Mouse (Mus musculus) B cell, adult 62 days (primary cell): ENCODE data around the gene Hist1h2bk. TPM values are rescaled to one million over a fixed set of nuclear protein-coding genes. Genes with fewer than 3 reads are reported as not detected.

Experiments
- total RNA-seq: library from RNA; stranded (reverse); gene quantifications from 4 replicates; pipeline ENCODE4 v1.2.4, GENCODE M21; 2023

Gene Hist1h2bk
- total RNA-seq, result 28.7 to 55.1 TPM (median 42.1 TPM) in 4 replicates

DNA sequence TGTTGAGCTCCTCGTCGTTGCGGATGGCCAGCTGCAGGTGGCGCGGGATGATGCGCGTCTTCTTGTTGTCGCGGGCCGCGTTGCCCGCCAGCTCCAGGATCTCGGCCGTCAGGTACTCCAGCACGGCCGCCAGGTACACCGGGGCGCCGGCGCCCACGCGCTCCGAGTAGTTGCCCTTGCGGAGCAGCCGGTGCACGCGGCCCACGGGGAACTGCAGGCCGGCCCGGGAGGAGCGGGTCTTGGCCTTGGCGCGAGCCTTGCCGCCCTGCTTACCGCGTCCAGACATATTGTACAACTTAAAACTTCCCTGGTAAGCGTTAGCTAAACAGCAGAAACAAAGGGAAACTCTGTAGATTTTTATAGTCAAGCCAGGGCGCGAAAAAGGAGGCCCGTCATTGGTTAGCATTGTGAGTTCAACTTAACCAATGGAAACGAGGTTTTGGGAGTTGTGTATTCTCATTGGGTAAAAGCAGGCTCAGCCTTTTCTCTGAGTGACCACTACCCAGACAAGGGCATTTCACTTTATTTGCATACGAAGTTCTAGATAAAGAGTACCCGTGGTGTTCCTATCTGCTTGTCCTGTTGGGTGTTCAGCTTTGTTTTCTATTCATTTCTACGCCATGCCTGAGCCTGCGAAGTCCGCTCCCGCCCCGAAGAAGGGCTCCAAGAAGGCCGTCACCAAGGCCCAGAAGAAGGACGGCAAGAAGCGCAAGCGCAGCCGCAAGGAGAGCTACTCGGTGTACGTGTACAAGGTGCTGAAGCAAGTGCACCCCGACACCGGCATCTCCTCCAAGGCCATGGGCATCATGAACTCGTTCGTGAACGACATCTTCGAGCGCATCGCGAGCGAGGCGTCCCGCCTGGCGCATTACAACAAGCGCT is at the start of gene Hist1h2bk, which contains the start of gene Hist1h2ah:
Hist1h2bk (plus strand) TSS at position 604 of the 882 bp plus-strand sequence.
Hist1h2ah (minus strand) TSS at position 302 of the 882 bp plus-strand sequence.

DNA sequence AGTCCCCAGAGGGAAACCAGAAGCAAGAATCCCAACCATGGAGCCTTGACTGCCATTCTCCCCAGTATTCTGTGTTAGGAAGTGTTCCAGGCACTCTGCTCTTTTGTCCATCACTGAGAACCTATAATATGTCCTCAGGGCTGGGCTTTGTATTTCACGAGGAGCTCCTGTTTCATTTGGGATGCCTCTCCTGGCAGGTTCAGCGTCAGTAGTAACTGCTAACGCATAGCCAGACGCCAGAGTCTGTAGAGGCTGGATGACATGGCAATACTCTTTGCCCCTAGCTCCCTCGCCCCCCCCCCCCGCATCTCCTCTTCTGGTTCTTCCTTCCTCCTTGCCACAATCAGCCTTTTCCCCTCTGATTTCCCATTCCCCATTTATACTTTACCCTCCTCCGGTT is 26.0 kb upstream of the Hist1h2bk start, which contains the start of gene Prss16:
Prss16 (minus strand) TSS at position 101 of the 400 bp plus-strand sequence.

DNA sequence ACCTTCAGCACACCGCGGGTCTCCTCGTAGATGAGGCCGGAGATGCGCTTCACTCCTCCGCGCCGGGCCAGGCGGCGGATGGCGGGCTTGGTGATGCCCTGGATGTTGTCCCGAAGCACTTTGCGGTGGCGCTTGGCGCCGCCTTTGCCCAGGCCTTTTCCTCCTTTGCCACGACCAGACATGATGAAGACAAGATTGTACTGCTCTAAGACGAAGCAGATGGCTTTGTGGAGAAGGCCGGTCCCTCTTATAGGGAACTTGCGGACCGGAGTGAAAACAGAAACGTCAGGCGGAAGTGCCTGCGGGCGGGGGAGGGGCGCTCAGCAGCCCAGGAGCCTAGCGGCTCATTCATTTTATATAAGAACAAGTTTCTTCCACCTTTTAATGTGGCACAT is 5.5 kb downstream of the Hist1h2bk start, which contains the start of gene Hist1h4i:
Hist1h4i (minus strand) TSS at position 221 of the 395 bp plus-strand sequence.

DNA sequence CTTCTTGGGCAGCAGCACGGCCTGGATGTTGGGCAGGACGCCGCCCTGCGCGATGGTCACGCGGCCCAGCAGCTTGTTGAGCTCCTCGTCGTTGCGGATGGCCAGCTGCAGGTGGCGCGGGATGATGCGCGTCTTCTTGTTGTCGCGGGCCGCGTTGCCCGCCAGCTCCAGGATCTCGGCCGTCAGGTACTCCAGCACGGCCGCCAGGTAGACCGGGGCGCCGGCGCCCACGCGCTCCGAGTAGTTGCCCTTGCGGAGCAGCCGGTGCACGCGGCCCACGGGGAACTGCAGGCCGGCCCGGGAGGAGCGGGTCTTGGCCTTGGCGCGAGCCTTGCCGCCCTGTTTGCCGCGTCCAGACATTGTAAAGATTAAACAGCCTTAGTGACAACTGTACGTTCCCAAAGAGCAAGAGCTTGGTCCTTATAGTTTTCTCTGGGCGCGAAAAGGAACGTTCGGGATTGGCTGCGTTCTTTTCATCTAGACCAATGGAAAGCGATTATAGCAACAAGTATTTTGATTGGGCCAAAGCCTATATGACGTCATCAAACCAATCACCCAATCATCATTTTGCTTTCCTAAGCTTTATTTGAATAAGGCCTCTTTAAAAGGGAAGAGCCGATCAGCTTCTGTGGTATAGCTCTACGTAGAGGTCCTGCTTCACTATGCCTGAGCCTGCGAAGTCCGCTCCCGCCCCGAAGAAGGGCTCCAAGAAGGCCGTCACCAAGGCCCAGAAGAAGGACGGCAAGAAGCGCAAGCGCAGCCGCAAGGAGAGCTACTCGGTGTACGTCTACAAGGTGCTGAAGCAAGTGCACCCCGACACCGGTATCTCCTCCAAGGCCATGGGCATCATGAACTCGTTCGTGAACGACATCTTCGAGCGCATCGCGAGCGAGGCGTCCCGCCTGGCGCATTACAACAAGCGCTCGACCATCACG is 7.2 kb downstream of the Hist1h2bk start, which contains the start of the genes Hist1h2ag and Hist1h2bj:
Hist1h2ag (minus strand) TSS at position 377 of the 935 bp plus-strand sequence.
Hist1h2bj (plus strand) TSS at position 647 of the 935 bp plus-strand sequence.

DNA sequence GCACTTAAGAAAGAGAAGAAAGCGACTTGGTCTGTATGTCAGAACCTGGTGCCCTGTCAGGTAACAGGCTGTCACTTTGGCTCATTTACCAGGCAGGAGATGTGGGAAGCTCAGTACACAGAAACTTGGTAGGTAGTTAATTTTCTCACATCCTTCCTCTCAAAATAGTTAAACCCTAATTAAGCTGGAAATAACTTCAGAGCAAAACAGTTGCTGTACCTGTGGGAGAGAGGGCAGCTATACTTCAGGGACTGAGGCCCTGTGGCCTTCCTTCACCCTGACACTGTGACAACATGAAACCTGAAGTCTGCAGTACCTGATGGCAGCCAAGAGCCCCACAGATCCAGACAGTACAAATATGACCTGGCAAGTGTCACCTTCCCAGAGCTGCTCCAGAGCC is 48.5 kb downstream of the Hist1h2bk start, which contains the start of gene Vmn1r188:
Vmn1r188 (plus strand) TSS at position 301 of the 400 bp plus-strand sequence.

Other genes with a start within 250 kb of the Hist1h2bk start
- 30.2 to 44.7 TPM (median 33.5 TPM) in 4 replicates for gene Hist1h2an, start 248.7 kb upstream of the Hist1h2bk start, total RNA-seq
- 32.1 to 51.1 TPM (median 41.4 TPM) in 4 replicates for gene Hist1h2bp, start 248.4 kb upstream of the Hist1h2bk start, total RNA-seq
- 160 to 195 TPM (median 178 TPM) in 4 replicates for gene Hist1h2bq, start 225.7 kb upstream of the Hist1h2bk start, total RNA-seq
- gene Hist1h2ao, start 225.4 kb upstream of the Hist1h2bk start, total RNA-seq, result 204 to 263 TPM (median 252 TPM) in 4 replicates
- gene Hist1h4m, start 224.1 kb upstream of the Hist1h2bk start, total RNA-seq, result 296 to 419 TPM (median 357 TPM) in 4 replicates
- 56.0 to 117 TPM (median 97.2 TPM) in 4 replicates for gene Hist1h4n, start 203.7 kb upstream of the Hist1h2bk start, total RNA-seq
- 44.1 to 82.7 TPM (median 54.3 TPM) in 4 replicates for gene Hist1h2ap, start 202.4 kb upstream of the Hist1h2bk start, total RNA-seq
- 158 to 191 TPM (median 175 TPM) in 4 replicates for gene Hist1h2br, start 202.1 kb upstream of the Hist1h2bk start, total RNA-seq
- gene Zfp184, start 90.8 kb upstream of the Hist1h2bk start, total RNA-seq, result 3.0 to 4.9 TPM (median 3.4 TPM) in 4 replicates
- gene Pom121l2, start 54.7 kb upstream of the Hist1h2bk start, total RNA-seq, result not detected in 4 replicates
- gene Prss16, start 26.1 kb upstream of the Hist1h2bk start, total RNA-seq, result 0.46 to 0.83 TPM (median 0.70 TPM) in 3 of 4 replicates, not detected in the other
- gene Hist1h2ah, start 302 bp upstream of the Hist1h2bk start, total RNA-seq, result 15.9 to 84.2 TPM (median 37.8 TPM) in 4 replicates
- gene Hist1h4i, start 5.5 kb downstream of the Hist1h2bk start, total RNA-seq, result 97.8 to 119 TPM (median 108 TPM) in 4 replicates
- gene Hist1h2ag, start 7.1 kb downstream of the Hist1h2bk start, total RNA-seq, result 63.9 to 101 TPM (median 83.8 TPM) in 4 replicates
- gene Hist1h2bj, start 7.3 kb downstream of the Hist1h2bk start, total RNA-seq, result 47.6 to 80.0 TPM (median 65.2 TPM) in 4 replicates
- not detected in 4 replicates for gene Vmn1r188, start 48.6 kb downstream of the Hist1h2bk start, total RNA-seq
- not detected in 4 replicates for gene Vmn1r189, start 70.0 kb downstream of the Hist1h2bk start, total RNA-seq
- gene Vmn1r191, start 148.1 kb downstream of the Hist1h2bk start, total RNA-seq, result not detected in 4 replicates
- not detected in 4 replicates for gene Vmn1r192, start 155.3 kb downstream of the Hist1h2bk start, total RNA-seq
- not detected in 4 replicates for gene Vmn1r193, start 187.3 kb downstream of the Hist1h2bk start, total RNA-seq
- not detected in 4 replicates for gene Vmn1r194, start 208.3 kb downstream of the Hist1h2bk start, total RNA-seq
- not detected in 4 replicates for gene Vmn1r195, start 234.7 kb downstream of the Hist1h2bk start, total RNA-seq